Mouse (Mus musculus): ENCODE results near the gene Tmx2. TPM values are rescaled to one million over a fixed set of nuclear protein-coding genes. Genes with fewer than 3 reads are reported as not detected.

Tmx2 gene
- total RNA-seq (2023), result 10 to 100 TPM; 23.2 to 24.2 TPM

DNA sequence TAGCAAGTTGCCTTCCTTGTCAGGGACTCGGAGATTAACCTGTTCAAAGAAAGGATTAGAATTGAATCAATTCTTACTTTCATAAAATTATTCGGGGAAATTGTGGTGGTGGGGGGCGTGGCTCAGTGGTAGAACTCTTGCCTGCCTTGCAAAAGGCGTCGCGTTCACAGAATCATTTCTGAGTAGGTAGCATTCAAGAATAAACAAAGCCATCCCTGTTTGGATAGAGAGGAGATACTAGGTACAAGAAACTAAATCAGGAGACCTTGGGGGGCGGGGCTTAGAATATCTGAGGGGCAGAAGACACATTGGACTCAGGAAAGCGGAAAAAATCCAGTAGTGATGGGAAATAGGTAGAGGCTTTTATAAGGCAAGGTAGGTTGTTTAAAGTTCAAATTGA is at the start of gene Tmx2:
TSS of gene Tmx2 (minus strand) at position 125 of the 400 bp plus-strand sequence.

DNA sequence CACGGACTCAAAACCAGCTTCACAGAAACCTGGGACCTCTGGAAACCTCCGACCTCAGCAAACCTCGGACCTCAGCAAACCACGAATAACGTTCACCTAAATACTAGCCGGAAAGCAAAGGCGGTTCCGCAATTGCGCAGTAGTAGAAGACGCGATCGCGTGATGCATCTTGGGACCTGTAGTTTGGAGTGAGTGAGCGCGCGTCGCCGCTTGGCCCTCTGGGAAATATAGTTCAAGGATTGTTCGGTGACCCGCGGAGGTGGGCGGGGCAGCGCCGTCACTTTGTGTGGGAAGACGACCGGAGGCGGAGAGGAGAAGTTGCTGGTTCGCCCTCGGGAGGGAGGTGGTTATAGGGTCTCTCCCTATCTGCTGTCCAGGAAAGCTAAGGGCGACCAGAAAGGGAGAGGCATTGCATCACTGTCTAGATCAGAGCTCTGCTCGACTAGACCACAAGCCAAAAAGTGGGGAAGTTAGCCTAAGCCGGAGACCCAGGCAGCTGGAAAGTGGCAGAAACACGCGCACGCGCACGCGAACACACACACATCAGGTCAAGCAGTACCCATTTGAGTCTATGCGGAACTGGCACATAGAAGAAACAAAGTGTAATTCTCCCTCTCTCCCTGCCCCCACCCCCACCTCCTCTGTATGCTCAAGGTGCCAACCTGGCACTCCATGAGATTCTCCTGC is 48.4 kb upstream of the Tmx2 start, which contains the start of gene Clp1:
TSS of gene Clp1 (minus strand) at position 179 of the 687 bp plus-strand sequence.

DNA sequence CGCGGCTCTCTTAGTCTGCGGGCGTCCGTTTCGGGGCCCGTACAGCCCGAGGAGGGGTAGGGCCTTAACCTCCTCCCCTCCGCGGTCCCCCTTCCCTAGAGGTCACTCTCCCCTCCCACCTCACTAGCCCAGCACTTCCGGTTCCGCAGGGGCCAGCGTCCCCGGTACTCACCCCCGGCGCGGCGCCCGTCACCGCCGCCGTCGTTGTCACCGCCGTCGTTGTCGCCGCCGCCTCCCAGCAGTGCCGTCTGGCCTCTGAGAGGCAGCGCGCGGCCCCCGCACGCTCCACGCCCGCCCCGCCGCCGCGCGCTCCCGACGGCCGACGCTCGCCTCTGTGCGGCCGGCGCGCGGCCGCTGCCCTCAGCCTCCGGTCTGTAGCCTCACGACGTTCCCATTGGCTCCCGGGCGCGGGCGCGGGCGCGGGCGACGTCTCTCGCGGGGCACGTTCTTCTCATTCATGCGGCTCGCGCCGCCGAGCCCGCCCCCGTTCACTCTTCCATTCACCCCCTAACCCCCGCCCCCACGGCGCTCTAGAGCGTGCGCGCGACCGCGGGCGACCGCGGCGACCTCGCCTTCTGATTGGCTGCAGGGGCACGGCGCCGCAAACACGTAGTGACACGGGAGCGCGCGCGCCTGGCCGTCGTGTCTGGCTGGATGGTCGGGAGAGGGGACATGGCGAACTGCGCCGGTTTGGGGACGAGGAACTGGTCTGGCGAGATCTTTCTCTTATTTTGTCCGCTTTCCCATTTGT is 36.0 kb upstream of the Tmx2 start, which contains the start of gene Zdhhc5:
TSS of gene Zdhhc5 (minus strand) at position 370 of the 751 bp plus-strand sequence.

DNA sequence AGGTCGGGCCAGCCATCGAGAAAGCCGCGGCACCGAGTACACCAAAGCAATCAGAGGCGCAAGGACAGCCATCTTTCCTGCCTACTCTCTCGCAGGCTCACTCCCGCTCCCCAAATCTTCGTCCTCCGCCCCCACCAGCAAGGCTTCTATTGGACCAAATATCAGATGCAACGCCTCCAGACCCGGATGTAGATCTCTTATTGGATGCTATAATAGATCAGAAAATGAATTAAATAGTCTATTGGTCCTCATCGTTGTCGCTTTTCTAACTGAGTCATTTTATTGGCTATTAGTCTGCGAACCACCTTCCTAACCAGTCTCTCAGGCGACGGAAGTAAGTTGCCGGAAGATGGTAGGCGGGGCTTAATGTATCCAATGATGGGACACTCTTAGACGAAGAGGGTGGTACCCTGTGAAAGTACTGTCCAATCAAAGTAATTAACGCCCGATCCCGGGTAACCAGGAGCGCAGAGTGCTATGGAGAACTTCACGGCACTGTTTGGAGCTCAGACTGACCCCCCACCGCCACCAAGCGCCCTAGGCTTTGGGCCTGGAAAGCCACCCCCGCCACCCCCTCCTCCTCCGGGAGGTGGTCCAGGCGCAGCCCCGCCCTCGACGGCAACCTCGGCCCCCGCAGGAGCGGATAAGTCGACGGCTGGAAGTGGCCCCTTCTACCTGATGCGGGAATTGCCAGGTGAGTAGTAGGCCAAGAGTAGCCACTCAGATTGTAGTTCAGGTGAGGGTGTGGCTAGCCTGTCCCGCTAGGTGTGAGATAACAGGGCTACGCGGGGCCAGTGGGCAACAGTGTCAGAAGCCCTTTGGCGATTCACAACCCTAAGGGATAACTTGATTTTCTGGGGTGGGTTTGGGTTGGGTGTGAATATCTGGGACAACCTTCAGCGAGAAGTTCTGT is 716 bp downstream of the Tmx2 start, which contains the start of the genes Gm28635 and Med19:
TSS of gene Gm28635 (minus strand) at position 74 of the 913 bp plus-strand sequence.
TSS of gene Med19 (plus strand) at position 435 of the 913 bp plus-strand sequence.

DNA sequence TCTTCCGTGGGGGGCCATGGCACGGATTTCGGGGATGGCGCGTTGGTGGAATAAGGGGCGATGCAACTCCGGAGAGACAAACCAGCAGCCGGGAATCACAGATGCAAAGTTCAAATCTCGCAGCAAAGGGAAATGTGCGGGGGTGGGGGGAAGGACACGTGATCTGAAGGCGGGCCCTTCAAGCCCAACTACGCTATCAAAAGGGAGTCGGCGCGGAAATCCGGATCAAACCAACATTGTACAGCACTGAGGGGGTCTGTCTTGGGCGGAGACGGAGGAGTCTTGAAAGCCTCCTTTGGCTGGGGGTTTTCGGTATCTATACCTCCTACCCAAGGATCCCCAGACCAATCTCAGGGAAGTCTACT is 8.4 kb downstream of the Tmx2 start, which contains the start of gene Selenoh:
TSS of gene Selenoh (minus strand) at position 202 of the 365 bp plus-strand sequence.

DNA sequence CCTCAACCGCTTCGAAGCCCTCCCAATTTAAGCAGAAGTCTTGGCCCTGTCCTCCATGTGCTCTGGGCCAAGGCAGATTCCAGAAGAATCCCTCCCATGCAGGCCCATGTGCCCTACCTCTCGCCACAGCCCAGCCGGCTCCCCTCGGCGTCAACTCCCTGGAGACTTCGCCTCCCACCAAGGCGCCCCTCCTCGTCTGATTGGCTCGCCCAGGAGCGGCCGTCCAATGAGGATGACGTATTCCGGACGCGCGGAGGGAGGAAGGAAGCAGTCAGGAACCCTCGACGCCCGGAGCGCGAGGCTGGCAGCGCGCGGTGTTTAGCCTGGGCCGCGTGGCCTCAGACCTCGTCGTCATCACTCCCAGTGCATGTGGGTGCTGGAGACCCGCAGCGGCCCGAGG is 20.1 kb downstream of the Tmx2 start, which contains the start of gene Btbd18:
TSS of gene Btbd18 (plus strand) at position 274 of the 400 bp plus-strand sequence.

DNA sequence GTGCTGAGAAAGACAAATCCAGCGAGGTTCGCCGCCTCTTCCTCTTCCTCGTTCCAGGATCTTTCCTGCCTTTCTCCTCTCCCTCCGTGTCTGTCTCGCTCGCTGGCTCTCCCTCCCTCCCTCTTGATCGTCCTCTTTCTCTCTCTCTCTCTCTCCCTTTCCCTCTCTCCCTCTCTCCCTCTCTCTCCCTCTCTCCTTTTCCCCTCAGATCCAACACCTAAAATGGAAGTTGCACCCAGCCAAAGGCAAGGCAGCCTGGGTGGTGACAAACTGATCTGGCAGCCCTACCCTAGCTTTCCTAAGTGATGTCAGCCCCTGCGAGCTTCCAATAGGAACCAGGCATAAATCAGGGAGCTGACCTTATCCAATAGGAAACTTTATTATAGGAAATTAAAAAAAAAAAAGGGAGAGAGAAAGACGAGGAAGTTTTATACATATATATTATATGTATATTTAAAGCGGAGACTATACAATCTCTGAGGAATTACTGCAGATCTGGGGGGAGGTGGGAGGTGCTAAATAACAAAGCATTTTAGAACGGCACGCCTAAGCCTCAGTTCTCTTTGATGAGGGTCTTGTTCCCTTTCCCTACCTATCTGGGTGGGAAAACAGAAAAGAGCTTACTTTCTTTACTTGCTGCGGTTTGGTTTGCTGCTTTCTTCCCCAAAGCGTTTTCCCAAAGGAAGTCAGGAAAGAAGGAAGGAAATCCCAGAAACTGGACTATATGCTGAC is 28.3 kb downstream of the Tmx2 start, which contains the start of gene Ctnnd1:
TSS of gene Ctnnd1 (minus strand) at position 302 of the 732 bp plus-strand sequence.

Other genes with a start within 250 kb of the Tmx2 start
- 1 to 10 TPM; 4.6 to 5.7 TPM for gene Tfpi, start 202.4 kb downstream of the Tmx2 start, total RNA-seq (2023)
- gene Ctnnd1, start 28.4 kb downstream of the Tmx2 start, total RNA-seq (2023), result 10 to 100 TPM; 63.0 to 73.0 TPM
- gene Btbd18, start 20.1 kb downstream of the Tmx2 start, total RNA-seq (2023), result under 1 TPM; 0.21 TPM
- 10 to 100 TPM; 22.3 to 23.7 TPM for gene Selenoh, start 8.4 kb downstream of the Tmx2 start, total RNA-seq (2023)
- gene Gm28635, start 1.1 kb downstream of the Tmx2 start, total RNA-seq (2023), result not detected
- 1 to 10 TPM; 8.4 to 8.7 TPM for gene Med19, start 738 bp downstream of the Tmx2 start, total RNA-seq (2023)
- 10 to 100 TPM; 41.6 to 44.0 TPM for gene Zdhhc5, start 36.0 kb upstream of the Tmx2 start, total RNA-seq (2023)
- gene Clp1, start 48.2 kb upstream of the Tmx2 start, total RNA-seq (2023), result 10 to 100 TPM; 12.3 to 14.4 TPM
- not detected for gene Ypel4, start 54.9 kb upstream of the Tmx2 start, total RNA-seq (2023)
- gene Gm19426, start 64.5 kb upstream of the Tmx2 start, total RNA-seq (2023), result not detected
- 1 to 10 TPM in 1 of 2 experiments, under 1 TPM in 1; 0.39 to 2.2 TPM for gene Serping1, start 96.3 kb upstream of the Tmx2 start, total RNA-seq (2023)
- 10 to 100 TPM; 27.3 to 35.8 TPM for gene Ube2l6, start 119.7 kb upstream of the Tmx2 start, total RNA-seq (2023)
- gene Smtnl1, start 143.5 kb upstream of the Tmx2 start, total RNA-seq (2023), result not detected
- gene Timm10, start 147.9 kb upstream of the Tmx2 start, total RNA-seq (2023), result 10 to 100 TPM in 1 of 2 experiments, 1 to 10 TPM in 1; 10.0 to 12.7 TPM
- 1 to 10 TPM in 1 of 2 experiments, under 1 TPM in 1; 0.16 to 1.1 TPM for gene Slc43a1, start 159.7 kb upstream of the Tmx2 start, total RNA-seq (2023)
- gene Rtn4rl2, start 207.6 kb upstream of the Tmx2 start, total RNA-seq (2023), result not detected